Mouse (Mus musculus) gastrocnemius, postnatal 4 days (tissue): ENCODE results near the gene Mospd2. TPM values are rescaled to one million over a fixed set of nuclear protein-coding genes. Genes with fewer than 3 reads are reported as not detected.

Experiments used
- DNase-seq, 2 experiments: peaks; one replicate each; pipeline ENCODE4 v3.0.0; 2021 to 2022; ENCODE audit warnings: low spot score in 2 of 2, mixed read lengths in 2 of 2
- long read RNA-seq, 2 experiments: library from polyadenylated mRNA; stranded (forward); transcript quantifications; one replicate each; pipeline ENCODE4 v2.0.0; 2021
- total RNA-seq, 2 experiments: library from RNA; stranded (reverse); gene quantifications; 2 replicates each; pipeline ENCODE4 v1.2.3; 2021

The Mospd2 gene
- total RNA-seq = 10 to 100 TPM; 14.0 to 16.0 TPM
- long read RNA-seq, experiment 1, partial matches to known transcripts = 0 of 7 reads
- long read RNA-seq, experiment 1, other reads (novel, unspliced or antisense) = 1 of 7 reads
- long read RNA-seq, experiment 2, partial matches to known transcripts = 4 of 8 reads
- long read RNA-seq, experiment 2, other reads (novel, unspliced or antisense) = 3 of 8 reads

- peak; percentile 55 to 84 for DNase-seq
Observed at GRCm38 (mm10) chrX:164980193-164980775, at the start of gene Mospd2, which contains the start of gene Fancb. Gene Mospd2 (minus strand): TSS chrX:164980375. Gene Fancb (plus strand): TSS chrX:164980592.

GRCm38 (mm10) chrX:165004779-165005324 lies 24.7 kb upstream of the Mospd2 start, which contains the start of gene Gm17604:
Gene Gm17604 (minus strand): TSS chrX:165004829.
- DNase-seq = no peak

GRCm38 (mm10) chrX:165003141-165003540 lies 23.0 kb upstream of the Mospd2 start:
- DNase-seq = no peak

- no peak for DNase-seq
Observed at GRCm38 (mm10) chrX:164978866-164979265, 1.3 kb downstream of the Mospd2 start.

- no peak for DNase-seq
Observed at GRCm38 (mm10) chrX:164971206-164971605, 9.0 kb downstream of the Mospd2 start.

- DNase-seq = no peak
Observed at GRCm38 (mm10) chrX:164965750-164966448, 14.3 kb downstream of the Mospd2 start.

- no peak for DNase-seq
Observed at GRCm38 (mm10) chrX:164952601-164953375, 27.4 kb downstream of the Mospd2 start.

GRCm38 (mm10) chrX:164951858-164952576 lies 28.2 kb downstream of the Mospd2 start:
- DNase-seq = no peak

- DNase-seq = no peak
Observed at GRCm38 (mm10) chrX:164941540-164941939, 38.6 kb downstream of the Mospd2 start.

GRCm38 (mm10) chrX:164912993-164913392 lies 67.2 kb downstream of the Mospd2 start:
- no peak for DNase-seq

- no peak for DNase-seq
Observed at GRCm38 (mm10) chrX:164912186-164912585, 68.0 kb downstream of the Mospd2 start.

- no peak for DNase-seq
Observed at GRCm38 (mm10) chrX:164901847-164902246, 78.3 kb downstream of the Mospd2 start.

- no peak for DNase-seq
Observed at GRCm38 (mm10) chrX:164899805-164900204, 80.4 kb downstream of the Mospd2 start.

GRCm38 (mm10) chrX:164886260-164886659 lies 93.9 kb downstream of the Mospd2 start:
- DNase-seq = no peak

Other genes with a start within 250 kb of the Mospd2 start
- gene Fancb, start 217 bp upstream of the Mospd2 start, total RNA-seq = 1 to 10 TPM; 1.7 to 2.1 TPM
- gene Gm17604, start 24.5 kb upstream of the Mospd2 start, total RNA-seq = not detected